Mouse (Mus musculus) kidney, adult 18-20 months (tissue): ENCODE measurements at regions not wholly inside any gene's neighbourhood (a gene's known extent, or its start where the extent isn't known, plus 50 kb on each side); places are given as distances from the start of the nearest gene placed in this dataset.
A peak's percentile ranks its signal among the peaks of the same experiment; 100 is the strongest.

Experiments
- DNase-seq: peaks from one replicate; pipeline ENCODE4 v3.0.0; 2021

- DNase-seq: no peak
Observed at GRCm38 (mm10) chr16:44674198-44674597, 49.9 kb upstream of the Nepro start.

- DNase-seq: no peak
Observed at GRCm38 (mm10) chr16:44672422-44672819, 51.7 kb upstream of the Nepro start.

DNA sequence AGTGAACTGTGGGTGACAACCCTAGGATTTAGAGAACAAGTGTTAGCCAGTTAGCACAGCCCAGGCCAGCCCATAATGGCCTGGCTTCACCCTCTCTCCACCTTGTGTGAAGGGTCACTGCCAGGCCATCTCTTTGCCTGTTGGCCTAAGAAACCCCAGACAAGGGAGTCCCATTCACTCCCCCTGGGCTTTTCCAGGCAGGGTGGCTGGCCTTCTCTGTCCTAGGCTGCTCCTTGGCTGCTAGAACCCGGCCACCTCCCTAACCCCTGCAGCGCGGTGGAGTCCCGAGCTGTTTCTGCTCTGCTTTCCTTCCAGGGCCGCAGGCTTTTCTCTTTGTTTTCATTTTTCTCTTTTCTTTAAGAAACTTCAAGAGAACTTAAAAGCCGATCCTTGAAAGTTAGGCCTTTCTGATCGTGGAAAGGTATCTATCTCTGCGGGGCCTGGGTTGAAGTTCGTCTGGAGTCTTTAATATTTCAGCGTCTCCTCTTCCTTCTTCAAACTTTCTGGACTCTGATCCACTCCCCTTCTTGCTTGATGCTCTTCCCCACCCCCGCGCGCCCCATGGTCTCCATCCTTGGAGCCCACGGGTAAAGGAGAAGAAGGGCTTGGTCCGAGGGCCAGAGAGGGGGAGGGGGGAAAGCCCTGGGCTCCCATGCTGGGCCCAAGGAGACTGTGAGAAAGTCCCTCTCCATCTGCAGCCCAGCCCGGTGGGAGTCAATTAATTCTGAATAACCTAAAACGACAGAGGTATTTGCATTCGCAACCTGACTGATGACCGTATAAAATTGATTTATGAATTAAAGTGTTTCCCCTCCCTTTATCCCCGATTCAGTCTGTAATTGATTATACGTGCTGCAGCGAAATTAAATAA is 52.3 kb upstream of the Nepro start:
- DNase-seq: no peak

DNA sequence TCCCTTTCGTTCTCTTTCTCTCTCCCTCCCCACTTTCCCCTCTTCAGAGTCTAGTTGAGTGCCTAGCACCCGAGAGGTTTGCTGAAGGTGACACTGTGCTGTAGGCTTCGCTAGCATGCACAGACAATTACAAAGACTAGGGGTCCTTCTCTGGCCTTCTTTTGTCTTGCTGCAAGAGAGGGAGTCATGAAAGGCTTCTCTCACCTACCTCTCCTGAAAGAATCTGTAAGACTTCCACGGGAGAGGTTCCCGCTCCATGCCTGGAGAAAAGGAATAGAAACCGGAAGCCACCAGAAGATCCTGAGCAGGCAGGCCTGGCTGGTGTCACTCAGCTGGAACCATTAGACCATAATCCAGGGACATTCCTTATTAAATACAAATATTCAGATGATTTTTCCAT is 56.0 kb upstream of the Nepro start:
- no peak for DNase-seq

GRCm38 (mm10) chr16:44667118-44667517 is 57.0 kb upstream of the Nepro start:
- no peak for DNase-seq

DNA sequence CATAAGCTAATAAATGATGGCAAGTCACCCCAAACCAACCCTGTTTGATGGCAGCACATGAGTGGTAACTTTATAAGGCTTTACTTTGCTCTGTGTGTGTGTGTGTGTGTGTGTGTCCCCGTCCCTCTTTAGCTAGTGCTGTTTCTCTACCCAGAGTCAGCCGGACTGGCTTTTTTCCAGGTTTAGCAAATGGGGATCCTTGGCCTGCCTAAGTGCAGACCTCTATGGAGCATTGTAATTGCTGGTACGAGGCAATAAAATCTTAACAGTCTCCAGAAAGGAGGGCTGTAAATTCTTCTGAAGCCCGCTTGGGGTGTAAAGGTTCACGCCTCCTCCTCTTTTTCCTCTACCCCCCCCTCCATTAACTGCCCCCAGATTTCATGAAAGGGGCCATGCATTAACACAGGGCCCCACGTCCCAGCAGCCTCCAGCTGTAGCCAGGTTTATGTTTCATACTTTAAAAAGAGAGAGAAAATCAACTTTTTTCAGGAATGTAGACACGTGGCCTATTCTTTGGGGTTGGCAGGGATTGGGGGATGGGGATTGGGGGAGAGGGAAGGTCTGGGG is 57.6 kb upstream of the Nepro start:
- no peak for DNase-seq

- DNase-seq: peak; percentile 37
Observed at GRCm38 (mm10) chr16:44665491-44665931, 58.6 kb upstream of the Nepro start.

DNA sequence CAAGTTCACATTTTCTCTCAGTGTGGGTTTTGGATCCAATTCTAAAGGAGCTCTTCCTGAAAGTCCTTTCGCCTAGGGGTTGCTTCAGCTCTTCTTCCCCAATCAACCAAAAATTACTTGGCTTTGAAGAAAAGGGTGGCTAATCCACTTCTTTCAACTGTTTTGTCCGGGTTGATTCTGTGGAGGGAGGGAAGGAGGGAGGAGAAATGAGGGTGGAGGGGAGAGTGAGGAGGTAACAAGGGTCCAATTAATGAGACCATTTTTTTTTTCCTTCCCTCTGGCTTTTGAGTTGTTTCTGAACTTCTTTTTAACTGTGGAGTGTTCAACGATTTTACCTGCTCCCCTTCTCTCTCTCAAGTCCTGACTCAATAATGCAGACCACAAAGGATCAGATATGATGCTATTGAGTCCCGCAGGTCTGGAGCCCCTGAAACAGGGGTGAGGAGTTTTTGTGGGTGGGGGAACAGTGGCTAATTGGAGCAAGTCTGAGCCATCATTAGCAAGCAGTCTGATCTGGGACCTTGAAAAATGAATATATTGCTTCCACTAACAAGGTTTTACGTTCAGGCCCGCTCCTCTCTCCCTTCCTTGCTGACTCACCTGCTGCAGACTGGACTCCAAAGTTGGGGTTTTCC is 61.0 kb upstream of the Nepro start:
- no peak for DNase-seq

DNA sequence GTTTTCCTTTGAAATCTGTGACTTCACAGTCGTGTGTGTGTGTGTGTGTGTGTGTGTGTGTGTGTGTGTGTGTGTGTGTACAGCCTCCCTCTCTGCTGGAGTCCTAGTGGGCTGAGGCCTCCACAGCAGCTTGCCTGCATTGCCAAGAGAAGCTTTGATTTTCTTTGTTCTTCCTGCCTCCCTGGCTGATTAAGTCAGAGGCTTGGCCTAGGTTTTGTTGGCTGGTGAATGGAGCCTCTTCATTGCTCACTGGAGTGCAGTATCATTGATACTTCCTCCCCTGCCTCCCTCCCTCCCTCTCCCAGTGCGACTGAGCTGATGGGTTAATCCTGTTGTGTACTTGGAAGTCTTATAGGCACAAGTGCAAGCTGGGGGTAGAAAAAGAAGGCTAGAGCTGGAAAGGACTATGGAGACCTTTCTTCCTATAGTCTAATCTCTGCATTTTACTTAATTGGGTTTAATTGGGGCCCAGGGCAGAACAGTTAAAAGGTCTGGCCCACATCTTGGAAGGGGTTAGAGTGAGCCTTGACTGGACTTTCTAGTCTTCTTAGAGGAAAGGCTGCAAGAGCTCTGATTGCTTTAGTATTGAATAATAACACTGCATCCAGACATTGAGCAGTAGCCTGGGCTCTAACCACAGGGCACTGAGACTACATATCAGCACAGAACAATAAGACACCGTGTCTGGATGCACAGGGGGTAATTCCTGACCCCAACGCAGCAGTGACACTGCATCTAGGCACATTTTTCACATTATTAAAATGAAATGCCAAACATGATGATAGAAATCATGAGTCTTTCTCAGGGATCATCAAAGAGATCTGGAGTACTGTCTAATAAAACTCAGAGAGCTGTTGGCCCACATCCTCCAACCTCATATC is 62.9 kb upstream of the Nepro start:
- DNase-seq: no peak

DNA sequence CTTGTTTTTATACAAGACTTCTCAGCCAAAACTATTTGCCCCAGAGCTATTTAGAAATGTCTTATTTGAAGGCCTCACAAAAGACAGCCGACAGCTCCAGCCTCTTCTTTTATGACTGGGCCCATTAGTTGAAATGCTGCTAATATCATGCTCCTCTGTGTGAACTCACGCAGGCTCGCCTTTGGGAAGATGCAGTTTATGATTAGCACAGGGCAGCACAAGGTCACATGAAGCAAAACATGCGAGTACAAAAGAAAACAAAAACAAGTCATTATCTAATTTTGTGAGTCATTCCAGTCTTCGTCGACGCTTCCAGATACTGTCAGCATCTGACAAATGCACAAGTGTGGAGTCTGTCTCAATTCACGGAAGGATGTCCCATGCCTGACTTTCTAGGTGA is 65.8 kb upstream of the Nepro start:
- DNase-seq: peak; percentile 6

GRCm38 (mm10) chr16:44656181-44656580 is 67.9 kb upstream of the Nepro start:
- no peak for DNase-seq

DNA sequence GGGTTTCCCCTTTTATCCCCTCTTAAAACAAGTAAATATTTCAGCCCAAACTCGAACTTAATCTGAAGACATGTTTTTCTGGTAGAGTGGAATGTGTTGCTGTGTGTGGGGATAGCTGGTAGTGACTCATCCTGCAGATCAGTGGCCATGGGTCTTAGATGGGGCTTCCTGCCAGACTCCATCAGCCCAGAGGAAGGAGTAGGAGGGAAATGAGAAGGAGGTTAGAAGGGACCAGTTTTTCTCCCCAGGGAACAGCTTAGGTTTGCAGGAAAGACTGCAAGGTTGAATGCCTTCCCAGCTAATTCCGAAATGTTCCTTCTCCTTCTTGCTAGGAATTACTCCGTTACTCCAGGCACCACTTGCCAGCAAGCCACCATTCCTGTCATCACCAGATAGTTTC is 68.8 kb upstream of the Nepro start:
- DNase-seq: no peak

DNA sequence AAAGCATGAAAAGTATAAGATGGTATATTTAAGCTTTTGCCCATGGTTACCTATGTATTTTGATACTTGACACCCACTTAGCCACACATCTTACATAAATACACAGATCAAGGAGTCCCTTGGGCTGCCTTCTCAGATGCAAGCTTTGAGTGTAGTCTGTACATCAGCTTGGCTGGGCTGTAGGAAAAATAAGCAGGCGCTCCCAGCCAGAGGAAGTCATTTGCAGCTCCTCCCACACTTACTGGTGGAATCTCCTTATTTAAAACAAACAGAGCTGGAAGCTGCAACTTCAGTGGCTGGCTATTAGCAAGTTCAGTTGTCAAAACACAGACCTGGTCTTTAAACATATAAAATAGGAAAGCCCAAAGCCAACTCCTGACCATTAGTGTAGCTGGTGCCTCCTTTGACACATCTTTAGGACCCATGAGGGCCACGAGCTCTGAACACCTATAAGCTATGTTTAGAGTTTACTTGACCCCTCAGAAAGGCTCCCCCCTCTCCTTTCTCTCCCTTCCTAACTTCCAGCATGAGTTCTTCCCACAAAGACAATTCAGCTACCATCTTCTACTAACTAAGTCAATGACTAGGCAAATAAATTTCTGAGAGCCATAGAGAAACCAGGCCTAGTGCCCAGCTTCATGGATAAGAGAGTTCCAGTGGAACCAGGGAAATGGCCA is 75.4 kb upstream of the Nepro start:
- DNase-seq: no peak

DNA sequence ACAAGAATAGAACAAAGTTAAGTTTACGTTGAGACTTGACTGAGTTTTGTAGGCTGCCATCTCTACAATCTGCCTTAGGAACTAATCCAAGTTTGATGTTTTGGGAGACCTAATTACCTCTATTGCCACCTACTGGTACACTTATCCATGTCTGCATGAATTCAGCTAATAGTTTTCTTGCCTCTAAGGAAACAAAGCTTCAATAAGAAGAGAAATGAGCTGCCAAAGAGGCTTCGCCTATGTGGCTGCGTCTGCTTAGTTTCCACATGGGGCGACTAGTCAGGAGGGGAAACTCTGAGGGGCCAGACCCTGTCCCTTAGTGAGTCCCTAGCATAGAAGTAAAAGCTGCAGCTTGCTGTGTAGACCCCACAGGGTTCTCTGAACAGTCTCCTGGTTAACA is 80.1 kb upstream of the Nepro start:
- DNase-seq: peak; percentile 14

DNA sequence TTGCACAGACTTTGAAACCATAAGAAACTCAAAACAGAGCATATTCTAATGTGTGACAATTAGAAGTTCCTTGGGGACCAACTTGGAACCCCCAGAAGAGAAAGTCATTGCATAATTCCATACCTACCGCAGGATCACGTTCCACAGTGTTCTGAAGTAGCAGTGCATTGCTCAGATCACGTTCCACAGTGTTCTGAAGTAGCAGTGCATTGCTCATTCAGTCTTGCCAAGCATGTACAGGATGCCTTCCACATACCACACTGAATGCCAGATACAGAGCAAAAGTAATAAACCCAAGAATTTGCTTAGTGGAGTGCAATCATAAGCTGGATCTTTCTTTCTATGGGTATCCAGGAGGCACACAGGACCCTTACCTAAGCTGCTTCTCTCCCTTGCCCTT is 78.4 kb upstream of the Boc start:
- no peak for DNase-seq

DNA sequence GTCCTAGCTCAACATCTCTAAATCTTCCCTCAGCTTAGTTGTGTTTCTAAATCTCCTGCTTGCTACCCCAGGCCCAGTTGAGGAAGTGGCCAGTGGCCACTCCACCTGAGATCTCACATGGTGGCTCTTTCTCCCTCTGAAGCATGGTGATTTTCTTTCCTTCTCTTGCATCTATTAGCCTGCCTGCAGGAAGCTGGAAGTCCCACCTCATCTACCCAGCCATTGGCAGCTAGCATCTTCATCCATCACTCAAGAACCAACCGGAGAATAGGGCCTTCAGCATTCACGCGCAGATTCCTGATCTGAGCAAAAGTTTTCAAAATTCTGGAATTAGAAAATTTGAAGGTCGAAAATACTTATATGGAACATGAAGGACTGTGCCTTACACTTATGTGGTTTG is 75.8 kb upstream of the Boc start:
- DNase-seq: no peak

DNA sequence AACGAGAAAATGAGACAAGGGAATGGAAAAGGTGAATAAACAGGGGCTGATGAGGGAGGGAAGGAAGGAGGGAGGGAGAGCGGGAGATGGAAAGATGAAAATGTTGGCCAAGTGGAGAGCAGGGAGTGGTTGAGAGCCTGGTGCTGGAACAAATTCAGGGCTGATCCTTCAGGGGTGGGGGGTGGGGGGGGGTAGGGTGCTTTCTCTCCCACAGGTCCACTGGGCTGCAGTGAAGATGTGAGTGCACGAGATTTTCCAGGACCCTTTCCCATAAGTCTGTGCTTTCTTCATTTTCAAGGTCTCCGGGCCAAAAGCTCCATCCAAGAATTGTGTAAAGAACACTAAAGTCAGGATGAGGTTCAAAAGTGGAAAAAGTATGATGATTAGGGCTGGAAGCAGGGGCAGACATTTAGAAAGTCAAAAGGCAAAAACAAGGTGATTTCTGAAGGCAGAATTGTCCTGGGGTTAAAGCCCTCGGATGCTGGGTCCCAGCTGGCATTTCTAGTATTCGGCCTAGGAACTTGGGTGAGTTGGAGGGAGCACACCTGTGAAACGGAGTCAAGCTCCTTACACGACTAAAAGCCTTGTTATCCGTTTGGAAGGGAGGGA is 74.5 kb upstream of the Boc start:
- DNase-seq: no peak

GRCm38 (mm10) chr16:44632330-44633058 is 73.8 kb upstream of the Boc start:
- DNase-seq: peak; percentile 27

DNA sequence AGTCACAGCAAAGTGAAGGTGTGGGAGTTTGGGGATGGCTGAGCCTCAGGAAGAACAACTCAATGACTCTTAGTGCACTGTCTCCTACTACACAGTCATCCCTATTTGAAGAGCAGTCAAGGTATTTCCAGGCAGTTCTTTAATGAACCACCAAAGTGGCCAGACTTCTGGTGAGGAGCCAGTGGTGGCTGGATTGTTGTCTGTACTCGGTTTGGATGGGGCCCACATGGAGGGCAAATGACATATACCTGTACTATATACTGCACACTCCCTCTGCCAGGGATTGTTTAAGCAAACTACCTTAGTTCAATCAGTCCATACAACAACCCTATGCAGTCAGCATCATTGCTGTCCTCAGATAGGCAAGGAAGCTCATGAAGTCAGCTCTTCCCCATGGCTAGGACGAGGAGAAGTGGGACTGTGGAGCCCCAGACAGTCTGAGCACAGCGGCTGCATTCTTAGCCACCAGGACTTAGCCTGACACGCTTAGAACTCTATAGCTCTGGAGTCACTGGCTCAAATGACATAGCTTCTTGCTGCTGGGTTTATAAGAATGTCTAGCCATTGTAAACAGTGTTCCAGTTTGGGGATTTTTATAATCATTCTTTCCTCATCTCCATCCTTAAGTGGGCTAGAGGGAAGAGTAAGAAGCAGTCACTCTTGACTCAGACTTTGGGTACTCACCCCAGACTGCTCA is 72.8 kb upstream of the Boc start:
- DNase-seq: no peak

DNA sequence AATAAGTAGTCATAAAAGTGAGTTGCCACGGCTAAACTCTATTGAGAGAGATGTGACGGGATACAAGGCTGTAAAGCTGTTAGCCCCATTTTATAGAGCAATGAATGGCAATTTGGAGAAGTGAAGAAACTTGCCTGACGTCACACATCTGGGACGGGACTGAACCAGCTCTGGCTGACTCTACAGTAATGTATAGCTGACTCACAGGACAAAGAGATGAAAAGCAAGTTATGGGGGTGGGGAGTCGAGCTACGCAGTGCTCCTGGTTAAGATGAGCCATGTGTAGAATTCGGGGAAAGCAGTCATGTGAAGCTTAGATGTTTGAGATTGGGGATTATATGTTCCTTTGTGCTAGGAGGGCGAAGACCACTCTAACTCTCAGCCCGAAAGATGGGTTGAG is 72.2 kb upstream of the Boc start:
- DNase-seq: no peak

- DNase-seq: no peak
Observed at GRCm38 (mm10) chr16:44630426-44630825, 71.7 kb upstream of the Boc start.
